Mouse (Mus musculus): ENCODE results near the gene Nfia.

Gene Nfia

GRCm38 (mm10) chr4:97871770-97872439 is 99.4 kb downstream of the Nfia start:
- DNase-seq: no peak

GRCm38 (mm10) chr4:97874916-97875315 is 102.4 kb downstream of the Nfia start:
- no peak for DNase-seq

GRCm38 (mm10) chr4:97875901-97876300 is 103.4 kb downstream of the Nfia start:
- no peak for DNase-seq

GRCm38 (mm10) chr4:97879696-97880095 is 107.2 kb downstream of the Nfia start:
- DNase-seq: no peak

- no peak for DNase-seq
These were observed 107.9 kb downstream of the Nfia start for GRCm38 (mm10) chr4:97880120-97881055.

DNA sequence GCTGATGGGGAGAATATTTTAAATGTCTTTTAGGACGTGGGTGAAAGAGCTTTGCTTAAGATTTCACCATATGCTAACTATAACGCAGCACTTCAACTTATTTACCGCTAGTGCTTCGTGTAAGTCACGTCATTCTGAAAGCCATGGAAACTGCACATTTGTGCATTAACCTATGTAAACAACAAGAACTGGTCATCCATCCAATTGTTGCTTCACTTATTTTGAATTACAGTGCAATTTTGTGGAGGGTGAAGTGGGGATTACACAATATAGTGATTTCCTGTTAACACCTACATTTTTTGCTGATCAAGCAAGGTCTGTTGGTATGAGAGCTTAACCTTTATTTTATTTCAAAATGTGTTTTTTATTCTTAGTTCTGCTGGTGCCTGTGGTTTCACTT is 113.0 kb downstream of the Nfia start:
- DNase-seq: no peak

DNA sequence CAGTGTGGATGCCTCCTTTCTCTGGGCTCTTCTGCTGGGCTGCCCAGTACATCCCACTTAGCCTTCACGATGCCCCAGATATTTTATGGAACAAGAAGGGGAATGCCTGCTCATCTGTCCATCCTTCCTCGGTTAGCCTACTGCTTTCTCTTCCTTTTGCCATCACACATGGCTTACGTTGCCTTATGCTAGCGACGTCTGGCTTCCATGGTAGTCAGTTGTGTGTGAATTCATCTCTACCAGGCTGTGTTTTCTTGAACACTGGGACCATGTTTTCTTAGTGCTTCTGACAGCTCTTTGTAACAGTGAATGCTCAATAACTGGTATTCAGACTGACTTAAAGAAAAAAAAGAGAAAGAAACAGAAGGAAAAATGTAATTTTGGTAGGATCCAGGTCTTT is 113.7 kb downstream of the Nfia start:
- DNase-seq: no peak

- DNase-seq: no peak
These were observed 114.7 kb downstream of the Nfia start for GRCm38 (mm10) chr4:97887228-97887627.

DNA sequence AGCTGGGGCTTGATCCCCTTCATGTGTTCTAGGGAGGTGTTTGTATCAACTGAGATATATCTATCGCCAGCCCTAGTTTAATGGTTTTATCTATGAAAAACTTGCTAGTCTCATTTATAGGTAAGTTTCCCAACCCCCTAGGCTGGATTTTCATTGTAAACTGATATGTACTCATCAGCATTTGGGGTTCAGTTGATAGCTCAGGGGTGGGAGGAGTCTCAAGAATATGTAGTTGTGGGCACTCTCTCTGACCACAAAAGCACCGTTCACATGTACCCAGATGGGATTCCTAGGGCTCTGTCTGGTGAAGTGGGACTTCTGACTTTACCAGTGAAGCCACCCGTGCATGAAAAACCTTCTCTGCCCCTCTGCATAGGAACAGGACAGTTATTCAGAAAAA is 118.5 kb downstream of the Nfia start:
- no peak for DNase-seq

- no peak for DNase-seq
These were observed 119.1 kb downstream of the Nfia start for GRCm38 (mm10) chr4:97891611-97892010.

GRCm38 (mm10) chr4:97893915-97894884 is 121.7 kb downstream of the Nfia start:
- DNase-seq: no peak

DNA sequence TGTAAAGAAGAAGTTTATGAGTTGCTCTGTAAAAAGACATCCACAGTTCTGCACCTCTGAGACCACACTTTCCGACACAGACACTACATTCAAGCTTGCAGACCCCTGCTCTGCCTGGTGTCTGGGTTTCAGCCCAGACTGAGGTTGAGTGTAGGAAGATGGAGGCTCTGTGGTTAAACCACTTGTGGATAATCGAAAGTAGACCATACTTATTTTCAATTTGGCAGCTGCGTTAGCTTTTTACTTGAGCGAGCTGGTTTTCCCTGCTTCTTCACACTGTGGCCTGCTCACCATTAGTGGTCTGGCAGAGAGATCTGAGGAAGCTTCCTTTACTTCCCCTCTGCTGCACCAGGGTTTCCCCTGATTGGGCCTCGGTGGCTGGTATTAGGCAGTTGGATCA is 123.4 kb downstream of the Nfia start:
- no peak for DNase-seq

DNA sequence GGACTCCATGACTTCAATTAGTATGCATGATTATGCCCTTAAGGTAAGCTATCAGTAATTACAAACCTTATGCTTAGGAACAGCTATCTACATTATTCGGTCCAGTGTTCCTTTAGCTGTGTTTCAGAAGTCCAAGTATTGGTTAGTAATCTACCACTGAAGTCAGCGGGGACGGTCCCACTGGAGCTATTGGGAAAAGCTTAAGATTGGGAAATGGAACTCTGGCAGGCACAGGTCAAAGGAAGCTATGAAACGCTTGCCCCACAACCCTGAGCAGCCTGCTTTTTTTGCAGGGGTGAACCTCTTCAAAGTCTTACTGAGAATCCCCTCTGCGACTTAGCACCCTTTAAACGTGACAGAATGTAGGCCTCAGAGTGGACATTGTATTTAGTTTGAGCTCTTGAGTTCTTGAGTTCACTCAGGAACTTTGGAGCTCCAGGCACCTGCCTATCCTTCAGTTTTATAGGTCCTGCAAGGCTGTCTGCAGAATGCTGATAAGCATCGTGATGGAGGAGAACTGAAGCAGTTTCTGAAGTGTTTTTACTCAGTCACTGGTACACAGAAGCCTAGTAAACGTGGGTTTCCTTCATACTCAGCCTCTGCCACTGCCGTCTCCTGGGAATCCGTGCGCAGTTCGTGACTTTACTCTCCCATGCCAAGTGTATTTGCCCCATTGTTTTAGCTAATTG is 127.9 kb downstream of the Nfia start:
- no peak for DNase-seq

DNA sequence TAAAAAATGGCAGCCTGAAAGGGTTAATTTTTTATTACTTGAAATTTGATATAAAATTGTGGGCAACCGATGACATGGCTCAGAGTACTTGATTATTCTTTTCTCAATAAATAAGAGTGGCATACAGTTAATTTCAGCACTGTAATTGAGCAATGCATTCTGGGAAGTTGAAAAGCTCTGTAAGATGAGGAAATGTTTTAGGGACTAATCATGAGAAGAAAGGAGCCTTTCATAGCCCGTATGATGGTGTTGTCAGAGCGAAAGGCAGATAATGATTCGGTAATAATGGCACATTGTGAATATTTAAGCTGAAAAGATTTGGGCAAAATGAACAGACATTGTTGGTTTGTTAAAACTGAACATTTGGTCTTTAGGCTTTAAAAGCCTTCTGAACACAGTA is 133.3 kb downstream of the Nfia start:
- DNase-seq: no peak

GRCm38 (mm10) chr4:97908576-97909147 is 136.1 kb downstream of the Nfia start:
- no peak for DNase-seq

- no peak for DNase-seq
These were observed 137.7 kb downstream of the Nfia start for GRCm38 (mm10) chr4:97910115-97910776.

DNA sequence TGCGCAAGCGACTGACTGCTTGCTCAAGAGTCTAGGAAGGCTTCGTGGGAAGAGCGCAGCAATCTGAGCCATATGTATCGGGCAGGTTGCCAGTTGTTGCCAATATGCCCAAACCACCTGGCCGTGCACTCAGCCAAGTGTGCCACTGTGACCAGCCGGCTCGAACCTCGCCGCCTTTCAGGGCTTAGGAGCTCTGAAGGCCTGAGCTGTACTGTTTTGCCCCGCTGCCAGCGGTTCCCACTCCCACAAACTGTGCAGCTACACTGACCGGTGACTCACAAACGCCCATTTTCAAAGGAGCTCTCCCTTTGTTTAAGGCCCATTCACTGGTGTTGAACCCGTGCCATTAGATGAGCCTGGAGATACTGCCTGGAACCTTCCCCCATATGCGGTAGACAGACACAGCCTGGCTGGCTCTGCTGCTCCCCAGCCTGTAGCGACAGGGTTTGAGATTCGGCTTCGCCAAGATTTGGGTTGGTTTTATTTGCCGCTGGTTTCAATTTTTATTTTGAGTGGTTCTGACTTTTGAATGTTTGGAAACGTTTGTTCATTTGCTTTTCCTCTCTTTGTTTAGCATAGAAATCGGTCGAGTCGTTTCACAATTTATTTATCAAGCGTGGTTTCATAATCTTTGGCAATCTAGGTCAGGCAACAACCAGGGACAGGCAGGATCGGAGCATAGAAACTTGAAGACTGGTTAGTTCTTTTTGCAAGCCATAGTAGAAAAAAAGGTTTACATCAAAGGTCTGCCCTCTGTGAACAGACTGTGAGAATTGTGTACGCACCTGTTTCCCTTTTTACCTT is 138.4 kb downstream of the Nfia start:
- DNase-seq: no peak

- no peak for DNase-seq
These were observed 139.2 kb downstream of the Nfia start for GRCm38 (mm10) chr4:97911755-97912154.

GRCm38 (mm10) chr4:97912155-97912554 is 139.6 kb downstream of the Nfia start:
- DNase-seq: no peak

DNA sequence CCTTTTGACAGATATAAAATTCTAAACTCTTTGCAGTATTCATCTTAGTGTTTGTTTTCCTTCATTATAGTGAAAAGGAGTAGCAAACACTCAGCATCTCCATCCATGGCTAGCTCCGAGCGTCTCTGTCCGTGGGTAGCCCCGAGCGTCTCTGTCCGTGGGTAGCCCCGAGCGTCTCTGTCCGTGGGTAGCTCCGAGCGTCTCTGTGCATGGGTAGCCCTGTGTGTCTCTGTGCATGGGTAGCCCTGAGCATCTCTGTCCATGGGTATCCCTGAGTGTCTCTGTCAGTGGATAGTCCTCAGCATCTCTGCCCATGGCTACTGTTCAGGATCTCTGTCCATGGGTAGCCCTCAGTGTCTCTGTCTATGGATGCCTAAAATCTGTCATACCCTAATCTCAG is 140.0 kb downstream of the Nfia start:
- DNase-seq: no peak

GRCm38 (mm10) chr4:97914348-97914747 is 141.8 kb downstream of the Nfia start:
- DNase-seq: no peak

All from embryo, embryonic 11 days (tissue).